Mouse (Mus musculus): ENCODE measurements around the gene Faf1. TPM values are rescaled to one million over a fixed set of nuclear protein-coding genes. Genes with fewer than 3 reads are reported as not detected.

Faf1 gene
- polyA plus RNA-seq, 1 experiment from 2014 or later, result 11.1 TPM

DNA sequence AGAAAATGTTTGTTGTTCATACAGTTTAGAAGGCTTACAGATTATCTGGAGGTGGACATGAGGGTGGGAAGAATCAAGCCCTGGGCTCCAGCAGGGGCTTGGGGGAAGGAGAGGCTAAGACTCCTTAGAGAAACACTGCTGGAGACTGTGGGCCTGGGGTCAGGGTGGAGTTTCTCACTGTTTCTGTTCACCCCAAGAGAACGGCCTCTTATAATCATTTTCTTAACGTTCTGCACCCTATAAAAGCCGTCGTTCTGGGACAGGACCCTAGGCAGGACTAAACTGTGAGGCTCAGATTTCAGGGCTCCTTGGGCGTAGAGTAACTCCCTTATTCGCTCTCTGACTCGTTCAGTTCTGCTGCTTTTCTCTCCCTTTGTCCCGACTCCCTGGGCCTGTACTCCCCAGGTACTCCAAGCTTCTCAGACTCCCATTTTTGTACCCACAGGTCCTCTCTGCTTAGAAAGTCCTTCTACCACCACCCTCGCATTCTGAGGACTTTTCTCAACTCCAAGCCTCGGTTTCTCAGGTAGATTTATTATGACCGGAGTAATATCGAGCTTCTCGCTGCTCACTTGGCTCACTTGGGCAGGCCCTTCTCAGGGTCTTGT, 310.5 kb downstream of the Faf1 start:
- no peak overlapping the region for H3K4me3 ChIP-seq (ENCODE audit: low read depth, low read length)
- H3K27me3 ChIP-seq (ENCODE audit: control insufficient read depth, insufficient read depth, low read depth, low read length), result peaks cover 74% of the 10 kb centered on the region
- no peak overlapping the region for H3K4me2 ChIP-seq (ENCODE audit: low read depth, low read length)
- no peaks in the 10 kb centered on the region for H3K36me3 ChIP-seq (ENCODE audit: control insufficient read depth, insufficient read depth)
- 8% methylated on average over 13 of the region's 13 CpGs for WGBS (ENCODE audit: insufficient replicate concordance)
- no peak overlapping the region for H3K27ac ChIP-seq (ENCODE audit: low read length)
- H3K9me3 ChIP-seq (replicated peaks; ENCODE audit: control insufficient read depth, low read length), result no peaks in the 10 kb centered on the region
- no peak overlapping the region for H3K9ac ChIP-seq (ENCODE audit: low read depth, low read length)
- H3K4me1 ChIP-seq (ENCODE audit: control insufficient read depth, low read depth, low read length), result no peaks in the 10 kb centered on the region; the same call in 1 of the 2 replicates
- ATAC-seq (ENCODE audit: low read depth), result no peak

DNA sequence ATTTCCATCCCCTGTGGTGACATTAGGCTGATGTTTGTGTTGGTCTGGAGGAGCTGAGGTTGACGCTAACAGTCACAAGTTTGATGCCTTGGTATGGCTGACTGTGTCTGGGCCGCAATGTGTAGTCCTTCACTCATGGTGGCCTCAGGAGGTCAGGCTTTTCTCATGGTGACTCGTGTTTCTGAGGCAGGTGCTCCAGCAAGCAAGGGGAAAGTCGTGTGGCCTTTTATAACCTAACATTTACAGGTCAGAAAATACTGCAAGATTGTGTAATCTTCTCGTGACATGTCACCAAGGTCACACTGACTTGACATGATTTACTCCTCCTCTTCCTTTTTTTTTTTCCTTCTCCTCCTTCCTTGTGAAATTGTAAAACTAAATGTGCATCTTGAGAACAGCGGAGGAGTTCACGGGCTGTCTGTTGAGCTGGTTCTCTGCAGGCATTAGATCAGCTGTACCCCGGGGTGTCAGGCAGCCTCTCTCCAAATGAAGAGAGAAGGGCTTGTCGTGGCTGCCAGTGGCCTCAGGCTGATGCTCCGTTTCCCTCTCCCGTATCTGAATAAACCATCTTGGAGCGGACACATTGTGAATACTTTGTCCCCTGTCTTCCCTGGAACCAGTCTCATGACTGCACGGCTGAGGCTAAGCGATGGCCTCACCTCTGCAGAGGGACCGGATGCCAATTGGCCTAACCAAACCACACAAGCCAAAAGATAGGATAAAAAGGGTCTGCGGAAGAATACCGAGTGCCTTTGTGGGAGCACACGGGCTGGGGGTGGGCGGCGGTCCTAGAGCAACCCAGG, 311.4 kb downstream of the Faf1 start:
- Histone ChIP-seq H3K4me1 (ENCODE audit: control insufficient read depth, low read depth, low read length) (no peaks in the 10 kb centered on the region; the same call in 1 of the 2 replicates), H3K4me3 (ENCODE audit: low read depth, low read length) (no peak overlapping the region), H3K9me3 (replicated peaks; ENCODE audit: control insufficient read depth, low read length) (no peaks in the 10 kb centered on the region), H3K4me2 (ENCODE audit: low read depth, low read length) (no peak overlapping the region), H3K27me3 (ENCODE audit: control insufficient read depth, insufficient read depth, low read depth, low read length) (peaks cover 71% of the 10 kb centered on the region), H3K27ac (ENCODE audit: low read length) (no peak overlapping the region), H3K9ac (ENCODE audit: low read depth, low read length) (no peak overlapping the region), H3K36me3 (ENCODE audit: control insufficient read depth, insufficient read depth) (no peaks in the 10 kb centered on the region)
- ATAC-seq (ENCODE audit: low read depth), result no peak
- 2% methylated on average over 20 of the region's 20 CpGs for WGBS (ENCODE audit: insufficient replicate concordance)

DNA sequence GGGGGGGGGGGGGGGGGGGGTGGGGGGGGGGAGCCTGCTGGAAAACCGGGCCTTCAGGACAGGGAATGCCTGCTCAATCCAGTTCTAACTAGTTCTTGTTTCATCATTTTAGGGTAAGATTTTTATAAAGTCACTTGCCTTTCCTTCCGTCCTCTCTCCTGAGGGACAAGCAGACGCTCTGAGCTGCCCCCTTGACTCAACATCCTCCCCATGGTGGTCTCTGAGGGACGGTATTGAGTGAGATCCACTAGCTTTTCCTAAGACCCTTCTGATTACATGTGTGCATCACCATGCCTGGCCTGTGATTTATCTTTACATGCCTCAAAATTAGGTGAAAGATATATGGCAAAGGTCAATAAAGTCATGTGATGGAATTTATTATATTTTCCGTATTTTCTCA, 312.0 kb downstream of the Faf1 start:
- Histone ChIP-seq H3K4me1 (ENCODE audit: control insufficient read depth, low read depth, low read length) (no peaks in the 10 kb centered on the region; the same call in 1 of the 2 replicates), H3K4me3 (ENCODE audit: low read depth, low read length) (no peak overlapping the region), H3K36me3 (ENCODE audit: control insufficient read depth, insufficient read depth) (no peaks in the 10 kb centered on the region), H3K9me3 (replicated peaks; ENCODE audit: control insufficient read depth, low read length) (no peaks in the 10 kb centered on the region), H3K27ac (ENCODE audit: low read length) (no peak overlapping the region), H3K4me2 (ENCODE audit: low read depth, low read length) (no peak overlapping the region), H3K27me3 (ENCODE audit: control insufficient read depth, insufficient read depth, low read depth, low read length) (peaks cover 65% of the 10 kb centered on the region), H3K9ac (ENCODE audit: low read depth, low read length) (no peak overlapping the region)
- ATAC-seq (ENCODE audit: low read depth), result no peak
- WGBS (ENCODE audit: insufficient replicate concordance), result 13% methylated on average over 5 of the region's 5 CpGs

DNA sequence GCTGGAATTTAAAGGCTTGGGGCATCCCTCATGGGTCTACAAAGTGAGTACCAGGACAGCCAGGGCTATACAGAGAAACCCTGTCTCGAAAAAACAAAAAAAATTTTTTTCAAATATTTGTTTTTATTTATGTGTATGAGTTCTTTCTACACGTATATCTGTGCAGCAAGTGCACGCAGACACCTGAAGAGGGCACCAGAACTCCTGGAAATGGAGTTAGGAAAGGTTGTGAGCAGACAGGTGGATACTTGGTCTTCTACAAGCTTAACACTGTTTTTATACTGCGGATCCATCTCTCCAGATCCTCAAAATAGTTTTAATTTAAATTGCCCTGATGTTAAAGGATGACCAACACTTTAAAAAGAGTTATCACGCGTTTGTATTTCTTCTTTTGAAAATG, 312.8 kb downstream of the Faf1 start:
- WGBS (ENCODE audit: insufficient replicate concordance), result 23% methylated on average over 6 of the region's 6 CpGs
- Histone ChIP-seq H3K4me2 (ENCODE audit: low read depth, low read length) (no peak overlapping the region), H3K9me3 (replicated peaks; ENCODE audit: control insufficient read depth, low read length) (no peaks in the 10 kb centered on the region), H3K27me3 (ENCODE audit: control insufficient read depth, insufficient read depth, low read depth, low read length) (peaks cover 57% of the 10 kb centered on the region), H3K36me3 (ENCODE audit: control insufficient read depth, insufficient read depth) (no peaks in the 10 kb centered on the region), H3K4me1 (ENCODE audit: control insufficient read depth, low read depth, low read length) (no peaks in the 10 kb centered on the region; the same call in 1 of the 2 replicates), H3K4me3 (ENCODE audit: low read depth, low read length) (no peak overlapping the region), H3K27ac (ENCODE audit: low read length) (no peak overlapping the region), H3K9ac (ENCODE audit: low read depth, low read length) (no peak overlapping the region)
- no peak for ATAC-seq (ENCODE audit: low read depth)

DNA sequence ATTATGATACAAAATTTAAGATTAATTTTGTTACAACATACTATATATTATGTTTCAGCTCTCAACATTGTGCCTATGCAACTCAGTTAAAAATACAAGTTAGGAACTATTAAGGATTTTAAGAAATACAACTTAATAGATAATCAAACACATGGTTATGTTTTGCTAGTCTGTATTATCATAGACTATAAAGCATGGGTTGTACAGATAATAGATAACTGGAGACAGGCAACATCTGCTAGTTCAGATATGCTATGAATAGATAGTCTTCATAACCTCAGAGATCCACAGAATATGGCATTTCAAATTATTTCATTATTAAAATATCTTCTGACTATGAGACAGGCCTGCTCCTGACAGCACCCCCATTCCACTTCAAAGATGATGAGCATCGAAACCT, 329.7 kb downstream of the Faf1 start:
- 69% methylated on average over 1 of the region's 1 CpGs for WGBS (ENCODE audit: insufficient replicate concordance)
- no peak overlapping the region for H3K4me3 ChIP-seq (ENCODE audit: low read depth, low read length)
- H3K4me2 ChIP-seq (ENCODE audit: low read depth, low read length), result no peak overlapping the region
- H3K9ac ChIP-seq (ENCODE audit: low read depth, low read length), result no peak overlapping the region
- no peaks in the 10 kb centered on the region for H3K9me3 ChIP-seq (replicated peaks; ENCODE audit: control insufficient read depth, low read length)
- H3K27me3 ChIP-seq (ENCODE audit: control insufficient read depth, insufficient read depth, low read depth, low read length), result no peaks in the 10 kb centered on the region
- ATAC-seq (ENCODE audit: low read depth), result no peak
- no peak overlapping the region for H3K27ac ChIP-seq (ENCODE audit: low read length)
- H3K36me3 ChIP-seq (ENCODE audit: control insufficient read depth, insufficient read depth), result no peaks in the 10 kb centered on the region
- no peaks in the 10 kb centered on the region for H3K4me1 ChIP-seq (ENCODE audit: control insufficient read depth, low read depth, low read length)

Other genes with a start within 250 kb of the Faf1 start
- gene Rnf11, start 191.9 kb upstream of the Faf1 start, polyA plus RNA-seq (2015; fragmentation: Nextera tagmentation; extraction: Ambion mirVana), result 25.9 and 29.3 TPM in 2 replicates
- not detected in 2 replicates for gene 4930522H14Rik, start 145.3 kb upstream of the Faf1 start, polyA plus RNA-seq (2015; fragmentation: Nextera tagmentation; extraction: Ambion mirVana)
- 11.3 and 11.5 TPM in 2 replicates for gene Cdkn2c, start 9.4 kb upstream of the Faf1 start, polyA plus RNA-seq (2015; fragmentation: Nextera tagmentation; extraction: Ambion mirVana)